Mouse (Mus musculus) cerebellum, adult 9-11 months (tissue): Measurements from ENCODE around the gene Ypel2.
A peak's percentile ranks its signal among the peaks of the same experiment; 100 is the strongest.

Experiments used
- DNase-seq: peaks from one replicate; pipeline ENCODE4 v3.0.0; 2022

Ypel2 gene

GRCm38 (mm10) chr11:86994791-86995624 lies 1.5 kb upstream of the Ypel2 start:
- no peak for DNase-seq

GRCm38 (mm10) chr11:86994330-86994729 lies 823 bp upstream of the Ypel2 start:
- DNase-seq: no peak

GRCm38 (mm10) chr11:86992461-86992988 lies 982 bp downstream of the Ypel2 start:
- no peak for DNase-seq

- no peak for DNase-seq
Observed at GRCm38 (mm10) chr11:86991241-86991640, 2.3 kb downstream of the Ypel2 start.

- DNase-seq: no peak
Observed at GRCm38 (mm10) chr11:86990309-86990708, 3.2 kb downstream of the Ypel2 start.

GRCm38 (mm10) chr11:86984990-86985389 lies 8.5 kb downstream of the Ypel2 start:
- DNase-seq: peak; percentile 72

- DNase-seq: no peak
Observed at GRCm38 (mm10) chr11:86983056-86983455, 10.5 kb downstream of the Ypel2 start.

- no peak for DNase-seq
Observed at GRCm38 (mm10) chr11:86981229-86981791, 12.2 kb downstream of the Ypel2 start.

- no peak for DNase-seq
Observed at GRCm38 (mm10) chr11:86980526-86980925, 13.0 kb downstream of the Ypel2 start.

GRCm38 (mm10) chr11:86979799-86980198 lies 13.7 kb downstream of the Ypel2 start:
- no peak for DNase-seq

- no peak for DNase-seq
Observed at GRCm38 (mm10) chr11:86977242-86977641, 16.3 kb downstream of the Ypel2 start.

- no peak for DNase-seq
Observed at GRCm38 (mm10) chr11:86974401-86974800, 19.1 kb downstream of the Ypel2 start.

- no peak for DNase-seq
Observed at GRCm38 (mm10) chr11:86973255-86973654, 20.3 kb downstream of the Ypel2 start.

- DNase-seq: no peak
Observed at GRCm38 (mm10) chr11:86971057-86971753, 22.3 kb downstream of the Ypel2 start.

GRCm38 (mm10) chr11:86969041-86969821 lies 24.3 kb downstream of the Ypel2 start:
- no peak for DNase-seq

GRCm38 (mm10) chr11:86967506-86967905 lies 26.0 kb downstream of the Ypel2 start:
- DNase-seq: no peak

- DNase-seq: no peak
Observed at GRCm38 (mm10) chr11:86966696-86967095, 26.8 kb downstream of the Ypel2 start.

- no peak for DNase-seq
Observed at GRCm38 (mm10) chr11:86965079-86965478, 28.4 kb downstream of the Ypel2 start.

GRCm38 (mm10) chr11:86963698-86964097 lies 29.8 kb downstream of the Ypel2 start:
- DNase-seq: no peak

- DNase-seq: no peak
Observed at GRCm38 (mm10) chr11:86963027-86963426, 30.5 kb downstream of the Ypel2 start.

GRCm38 (mm10) chr11:86962362-86962761 lies 31.1 kb downstream of the Ypel2 start:
- no peak for DNase-seq

GRCm38 (mm10) chr11:86961510-86962303 lies 31.8 kb downstream of the Ypel2 start:
- DNase-seq: peak; percentile 75
